Mouse (Mus musculus): ENCODE measurements around the gene Mrps12. TPM values are rescaled to one million over a fixed set of nuclear protein-coding genes. Genes with fewer than 3 reads are reported as not detected.
A peak's percentile ranks its signal among the peaks of the same experiment; 100 is the strongest.
"Not testable (repeated sequence)": the region's sequence is repeated elsewhere in the genome, so short reads cannot be mapped to it uniquely, and the experiment has no call there.

Gene Mrps12
- total RNA-seq, 1 experiment from 2014 or later: 82.9 TPM

DNA sequence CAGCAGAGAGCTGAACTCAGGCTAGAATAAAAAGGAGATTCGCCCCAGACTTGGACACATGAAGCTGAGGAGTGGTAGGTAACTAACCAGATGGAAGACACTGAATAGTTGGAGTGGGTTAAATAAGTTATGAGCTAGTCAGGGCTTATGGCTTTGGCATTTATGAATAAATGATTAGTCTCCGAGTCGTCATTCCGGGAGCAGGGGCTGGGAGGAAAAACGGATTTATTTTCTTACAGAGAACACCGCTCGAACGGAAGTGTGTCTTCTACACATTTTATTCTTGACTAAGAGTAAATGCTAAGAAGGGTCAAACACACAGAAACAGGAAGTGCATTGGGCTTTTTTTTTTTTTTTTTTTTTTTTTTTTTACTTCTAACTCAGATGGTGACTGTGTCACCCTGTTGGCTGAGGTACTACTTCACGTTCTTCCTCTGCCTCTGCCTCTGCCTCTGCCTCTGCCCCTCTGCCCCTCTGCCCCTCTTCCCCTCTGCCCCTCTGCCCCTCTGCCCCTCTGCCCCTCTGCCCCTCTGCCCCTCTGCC, 38.9 kb downstream of the Mrps12 start:
- no peak for DNase-seq

DNA sequence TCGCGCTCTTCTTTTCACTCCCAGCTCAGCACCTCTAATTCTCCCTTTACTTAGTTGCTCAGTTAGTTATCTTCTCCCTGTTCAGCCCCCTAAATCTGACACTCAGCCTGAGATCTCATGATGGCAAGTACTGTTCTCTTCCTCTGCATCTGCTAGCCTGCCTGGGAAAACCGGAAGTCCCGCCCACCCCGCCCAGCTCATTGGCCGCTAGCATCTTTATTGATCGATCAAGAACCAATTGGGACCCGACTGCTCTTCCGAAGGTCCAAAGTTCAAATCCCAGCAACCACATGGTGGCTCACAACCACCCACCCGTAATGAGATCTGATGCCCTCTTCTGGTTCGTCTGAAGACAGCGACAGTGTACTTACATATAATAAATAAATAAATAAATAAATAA, 40.3 kb downstream of the Mrps12 start:
- DNase-seq: not testable (repeated sequence)

DNA sequence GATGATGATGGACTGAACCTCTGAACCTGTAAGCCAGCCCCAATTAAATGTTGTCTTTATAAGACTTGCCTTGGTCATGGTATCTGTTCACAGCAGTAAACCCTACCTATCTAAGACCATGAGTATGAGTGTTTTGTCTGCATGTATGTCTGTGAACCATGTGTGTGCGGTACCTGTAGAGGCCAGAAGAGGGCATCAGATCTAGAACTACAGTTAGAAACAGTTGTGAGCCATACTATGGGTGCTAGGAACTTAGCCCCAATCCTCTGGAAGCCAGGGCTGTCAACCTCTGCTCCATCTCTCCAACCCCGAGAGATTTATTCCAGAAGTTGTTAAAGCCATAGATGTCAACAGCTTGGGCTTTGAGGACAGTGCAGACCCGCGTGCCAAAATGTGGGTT, 41.4 kb downstream of the Mrps12 start:
- DNase-seq: no peak

DNA sequence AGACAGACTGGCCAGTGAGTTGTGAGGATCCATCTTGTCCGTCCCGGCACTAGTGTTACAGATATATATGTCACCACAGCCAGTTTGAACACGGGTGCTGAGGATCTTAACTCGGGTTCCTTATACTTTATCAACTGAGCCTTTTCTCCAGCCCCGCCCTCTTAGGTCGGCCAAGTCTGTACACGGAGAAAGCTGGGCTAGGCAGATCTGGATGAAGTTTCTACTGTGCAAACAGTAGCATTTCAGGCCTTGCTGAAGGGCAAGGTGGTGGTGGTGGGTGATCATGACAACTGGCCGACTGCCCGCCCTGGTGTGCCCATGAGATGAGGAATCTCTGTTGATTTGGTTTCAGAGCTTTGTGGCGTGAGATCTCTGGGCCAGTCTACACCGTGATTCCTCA, 44.3 kb downstream of the Mrps12 start:
- DNase-seq: no peak

DNA sequence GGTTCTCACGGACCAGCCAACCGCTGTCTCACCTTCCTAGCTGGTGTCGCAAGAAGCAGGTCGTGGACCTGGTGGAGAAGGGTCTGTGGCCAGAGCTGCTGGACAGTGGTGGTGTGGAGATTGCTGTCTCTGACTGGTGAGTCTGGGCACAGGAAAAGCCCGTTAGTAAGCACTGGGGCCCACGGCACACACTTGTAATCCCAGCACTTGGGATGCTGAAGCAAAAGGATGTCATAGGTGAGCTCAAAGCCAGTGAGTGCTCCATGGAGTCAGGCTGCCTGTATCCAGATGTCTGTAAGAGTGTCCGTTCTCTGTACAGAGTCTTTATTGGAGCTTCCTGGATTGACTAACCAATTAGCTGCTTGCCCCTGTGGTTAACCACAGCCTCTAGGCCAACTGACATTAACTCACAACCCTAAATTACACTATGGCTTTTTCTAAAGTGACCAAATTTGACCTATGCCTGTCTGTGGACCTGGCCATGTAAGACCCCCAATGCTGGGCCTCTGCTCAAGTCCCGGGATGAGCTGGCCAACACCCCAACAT, 46.6 kb downstream of the Mrps12 start:
- DNase-seq: no peak

DNA sequence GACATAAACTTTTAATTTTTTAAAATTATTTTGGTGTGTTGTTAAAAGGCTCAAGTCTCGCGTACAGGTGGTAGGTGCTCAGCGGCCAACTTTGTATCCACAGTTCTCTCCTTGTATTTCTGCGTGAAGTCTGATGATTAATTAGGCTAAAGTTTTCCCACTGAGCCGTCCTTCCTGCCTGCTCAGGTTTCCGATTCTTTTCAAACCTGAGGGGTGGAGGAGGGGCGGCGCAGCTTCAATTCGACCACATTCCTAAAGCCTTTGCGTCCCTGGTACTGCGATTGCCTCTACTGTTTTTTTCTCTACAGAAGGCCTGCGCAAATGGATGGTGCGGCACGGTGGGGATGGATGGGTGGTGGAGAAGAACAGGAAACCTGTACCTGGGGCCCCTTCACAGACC, 47.2 kb downstream of the Mrps12 start:
- DNase-seq: no peak

DNA sequence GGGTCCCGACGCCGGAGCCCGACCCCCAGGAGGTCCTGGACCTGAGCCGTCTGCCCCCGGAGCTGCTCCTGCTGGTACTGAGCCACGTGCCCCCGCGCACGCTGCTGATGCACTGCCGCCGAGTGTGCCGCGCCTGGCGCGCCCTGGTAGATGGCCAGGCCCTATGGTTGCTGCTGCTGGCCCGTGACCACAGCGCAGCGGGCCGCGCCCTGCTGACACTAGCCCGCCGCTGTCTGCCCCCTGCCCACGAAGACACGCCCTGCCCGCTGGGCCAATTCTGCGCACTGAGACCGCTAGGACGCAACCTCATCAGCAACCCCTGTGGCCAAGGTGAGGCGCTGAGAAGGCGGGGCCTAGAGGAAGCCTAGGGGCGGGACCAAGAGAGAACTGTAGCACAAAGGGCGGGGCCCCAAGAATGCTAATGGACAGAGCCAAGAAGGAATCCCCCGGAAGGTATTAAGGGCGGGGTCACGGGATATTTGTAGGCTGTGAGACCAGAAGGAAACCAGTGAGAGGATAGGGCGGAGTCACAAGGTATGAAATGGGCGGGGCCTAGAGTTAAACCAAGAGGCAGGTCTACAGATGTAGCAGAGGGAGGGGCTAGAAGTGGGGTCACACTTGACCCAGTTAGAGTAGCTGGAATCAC, 48.2 kb downstream of the Mrps12 start:
- peak; percentile 80 for DNase-seq

GRCm38 (mm10) chr7:28692545-28693320, 48.9 kb downstream of the Mrps12 start, which contains the start of gene Fbxo27:
Gene Fbxo27 (plus strand): TSS chr7:28692849.
- DNase-seq: peak; percentile 24

- no peak for DNase-seq
These were observed 50.5 kb downstream of the Mrps12 start for GRCm38 (mm10) chr7:28691075-28691474.

Other genes starting within 250 kb of the Mrps12 start
- gene Ifnl2, start 231.4 kb downstream of the Mrps12 start, total RNA-seq (2021): not detected in 2 replicates
- gene Ifnl3, start 219.0 kb downstream of the Mrps12 start, total RNA-seq (2021): not detected in 2 replicates
- not detected in 2 replicates for gene Sycn, start 200.9 kb downstream of the Mrps12 start, total RNA-seq (2021)
- gene Nccrp1, start 194.6 kb downstream of the Mrps12 start, total RNA-seq (2021): 0.41 TPM in 1 of 2 replicates, not detected in the other
- 52.3 and 56.3 TPM in 2 replicates for gene Samd4b, start 143.7 kb downstream of the Mrps12 start, total RNA-seq (2021)
- 22.0 and 25.6 TPM in 2 replicates for gene Pak4, start 143.6 kb downstream of the Mrps12 start, total RNA-seq (2021)
- gene Acp7, start 110.5 kb downstream of the Mrps12 start, total RNA-seq (2021): not detected in 2 replicates
- 0.63 and 2.6 TPM in 2 replicates for gene Fbxo27, start 49.0 kb downstream of the Mrps12 start, total RNA-seq (2021)
- gene Fbxo17, start 25.0 kb downstream of the Mrps12 start, total RNA-seq (2021): 2.3 and 4.4 TPM in 2 replicates
- gene Sars2, start 172 bp upstream of the Mrps12 start, total RNA-seq (2021): 17.6 and 18.9 TPM in 2 replicates
- not detected in 2 replicates for gene Ccer2, start 14.4 kb upstream of the Mrps12 start, total RNA-seq (2021)
- 66.5 and 78.3 TPM in 2 replicates for gene Sirt2, start 24.9 kb upstream of the Mrps12 start, total RNA-seq (2021)
- 38.5 and 43.0 TPM in 2 replicates for gene Nfkbib, start 25.7 kb upstream of the Mrps12 start, total RNA-seq (2021)
- gene Rinl, start 47.1 kb upstream of the Mrps12 start, total RNA-seq (2021): 3.1 and 7.3 TPM in 2 replicates
- gene Hnrnpl, start 66.7 kb upstream of the Mrps12 start, total RNA-seq (2021): 423 and 480 TPM in 2 replicates
- gene Ech1, start 83.4 kb upstream of the Mrps12 start, total RNA-seq (2021): 1,138 and 1,196 TPM in 2 replicates
- 18.7 and 32.4 TPM in 2 replicates for gene Lgals4, start 92.0 kb upstream of the Mrps12 start, total RNA-seq (2021)
- 1.1 TPM in 1 of 2 replicates, not detected in the other for gene Lgals7, start 122.0 kb upstream of the Mrps12 start, total RNA-seq (2021)
- 0.19 and 0.60 TPM in 2 replicates for gene Capn12, start 139.6 kb upstream of the Mrps12 start, total RNA-seq (2021)
- 271 and 282 TPM in 2 replicates for gene Actn4, start 220.5 kb upstream of the Mrps12 start, total RNA-seq (2021)
- gene Eif3k, start 240.0 kb upstream of the Mrps12 start, total RNA-seq (2021): 233 and 240 TPM in 2 replicates
- gene Map4k1, start 240.2 kb upstream of the Mrps12 start, total RNA-seq (2021): 1.8 and 7.9 TPM in 2 replicates